Mouse (Mus musculus) neural tube, embryonic 15.5 days (tissue): ENCODE measurements around the gene Btbd35f11. TPM values are rescaled to one million over a fixed set of nuclear protein-coding genes. Genes with fewer than 3 reads are reported as not detected.
"Not testable (repeated sequence)": the region's sequence is repeated elsewhere in the genome, so short reads cannot be mapped to it uniquely, and the experiment has no call there.

Source experiments
- ATAC-seq: fragments of 200-750 bp; cut with Nextera tagmentation; 2 replicates; pipeline ENCODE4 v1.8.0; 2017; ENCODE audit warnings: mild to moderate bottlenecking, moderate TSS enrichment, moderate library complexity; ENCODE audit not compliant: low FRiP score
- H3K27ac ChIP-seq: fragments of 300-500 bp; sonication (generic); replicated peaks from 2 replicates; pipeline ENCODE4 v1.5.1; 2015; ENCODE audit warnings: mild to moderate bottlenecking, inconsistent platforms
- H3K27me3 ChIP-seq: fragments of 300-500 bp; sonication (generic); replicated peaks from 2 replicates; pipeline ENCODE4 v1.6.1; 2015; ENCODE audit warnings: inconsistent platforms
- H3K36me3 ChIP-seq: fragments of 300-500 bp; sonication (generic); 2 replicates; pipeline ENCODE4 v1.6.1; 2015; ENCODE audit warnings: inconsistent platforms
- H3K4me1 ChIP-seq: fragments of 300-500 bp; sonication (generic); 2 replicates; pipeline ENCODE4 v1.6.1; 2015; ENCODE audit warnings: inconsistent platforms
- H3K4me2 ChIP-seq: fragments of 300-500 bp; sonication (generic); 2 replicates; pipeline ENCODE4 v1.6.1; 2015; ENCODE audit warnings: inconsistent platforms, mild to moderate bottlenecking, moderate library complexity
- H3K4me3 ChIP-seq: fragments of 300-500 bp; sonication (generic); replicated peaks from 2 replicates; pipeline ENCODE4 v1.5.1; 2015; ENCODE audit warnings: mild to moderate bottlenecking, inconsistent platforms
- H3K9ac ChIP-seq: fragments of 300-500 bp; sonication (generic); replicated peaks from 2 replicates; pipeline ENCODE4 v1.6.1; 2015; ENCODE audit warnings: mild to moderate bottlenecking, inconsistent platforms
- H3K9me3 ChIP-seq: fragments of 300-500 bp; sonication (generic); replicated peaks from 2 replicates; pipeline ENCODE4 v1.6.1; 2016; ENCODE audit warnings: inconsistent platforms
- WGBS: fragments of 180-500 bp; shearing (Covaris S2); methylation state at CpG from one replicate; pipeline ENCODE4 v1.1.7; 2015; ENCODE audit warnings: mixed read lengths; 5-methylcytosine and 5-hydroxymethylcytosine counted together
- polyA plus RNA-seq: library from polyadenylated mRNA; unstranded; fragments of >200 nt; fragmentation: Nextera tagmentation; extraction: Ambion mirVana; gene quantifications from 2 replicates; pipeline ENCODE4 v1.2.1, GENCODE M21; 2015

The Btbd35f11 gene
- not detected in 2 replicates for polyA plus RNA-seq

DNA sequence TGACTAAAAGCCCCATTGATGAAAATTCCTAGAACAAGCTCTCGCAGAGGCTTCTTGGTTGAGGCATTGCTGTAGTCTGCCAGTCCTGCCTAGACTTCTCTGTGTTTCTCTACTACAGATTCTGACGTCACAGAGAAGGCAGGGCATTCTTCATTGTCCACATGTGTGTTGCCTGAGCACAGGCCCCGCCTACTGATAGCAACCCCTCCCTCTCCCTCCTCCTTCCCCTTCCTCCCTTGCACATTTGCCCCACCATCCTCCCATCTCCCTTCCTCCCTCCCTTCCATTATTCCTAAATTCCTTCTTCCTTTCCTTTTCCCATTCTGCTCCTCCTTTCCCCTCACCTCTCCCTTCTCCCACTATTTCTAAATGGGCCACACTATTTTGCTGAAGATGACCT lies at the start of gene Btbd35f11:
Btbd35f11 (minus strand) TSS at position 101 of the 400 bp plus-strand sequence.
- not testable (repeated sequence) for H3K9me3 ChIP-seq, ATAC-seq

DNA sequence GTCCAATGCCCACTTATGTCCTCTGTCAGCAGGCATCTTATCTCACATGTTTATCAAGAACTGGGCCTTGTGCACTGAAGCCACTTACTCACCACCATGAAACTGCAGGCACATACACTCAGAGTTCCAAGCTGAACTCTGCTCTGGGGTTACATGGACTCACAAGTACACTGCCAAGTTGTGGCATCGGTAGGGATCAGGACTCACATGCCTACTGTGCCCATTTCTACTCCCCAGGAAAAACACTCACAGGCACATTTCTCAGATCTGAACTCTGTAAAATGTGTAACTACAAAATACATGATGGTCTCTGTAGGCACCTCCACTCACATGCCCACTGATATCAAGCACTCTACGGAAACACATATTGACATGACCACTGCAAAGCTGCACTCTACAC lies 33.5 kb downstream of the Btbd35f11 start:
- H3K27ac ChIP-seq, ATAC-seq, H3K4me3 ChIP-seq, H3K27me3 ChIP-seq, H3K9ac ChIP-seq, H3K4me1 ChIP-seq, H3K4me2 ChIP-seq, H3K36me3 ChIP-seq, H3K9me3 ChIP-seq: not testable (repeated sequence)
- 88% methylated on average over 1 of the region's 2 CpGs for WGBS

More for the DNA sequence above, at the start of gene Btbd35f11:
- not testable (repeated sequence) for H3K9ac ChIP-seq, H3K4me1 ChIP-seq, H3K4me2 ChIP-seq, H3K36me3 ChIP-seq, H3K4me3 ChIP-seq, H3K27ac ChIP-seq, H3K27me3 ChIP-seq
- WGBS = 63% methylated on average over 2 of the region's 3 CpGs

Other genes with a start within 250 kb of the Btbd35f11 start
- gene Btbd35f24, start 247.9 kb downstream of the Btbd35f11 start, polyA plus RNA-seq = not detected in 2 replicates